Mouse (Mus musculus) olfactory bulb, adult 2 months (tissue): ENCODE data around the gene Aldh1l1.

Experiments
- CTCF ChIP-seq: fragments of 200-500 bp; IDR thresholded peaks from 2 replicates; pipeline ENCODE4 v1.5.1; 2012; ENCODE audit warnings: low read depth, mild to moderate bottlenecking, low read length, moderate library complexity; ENCODE audit not compliant: insufficient read depth
- POLR2A ChIP-seq: fragments of 200-500 bp; IDR thresholded peaks from 2 replicates; pipeline ENCODE4 v1.6.1; 2012; ENCODE audit warnings: mild to moderate bottlenecking, low read depth, low read length, moderate library complexity; ENCODE audit not compliant: insufficient read depth

GRCm38 (mm10) chr6:90475176-90475853 is 10.9 kb upstream of the Aldh1l1 start:
- TF ChIP-seq POLR2A, result no peak
- TF ChIP-seq CTCF, result no peak
